Mouse (Mus musculus) layer of hippocampus, adult 11-12 months (tissue): ENCODE data around the gene Cc2d2b.

Experiments used
- DNase-seq: peaks from one replicate; pipeline ENCODE4 v3.0.0; 2022; ENCODE audit warnings: low spot score

Cc2d2b gene

DNA sequence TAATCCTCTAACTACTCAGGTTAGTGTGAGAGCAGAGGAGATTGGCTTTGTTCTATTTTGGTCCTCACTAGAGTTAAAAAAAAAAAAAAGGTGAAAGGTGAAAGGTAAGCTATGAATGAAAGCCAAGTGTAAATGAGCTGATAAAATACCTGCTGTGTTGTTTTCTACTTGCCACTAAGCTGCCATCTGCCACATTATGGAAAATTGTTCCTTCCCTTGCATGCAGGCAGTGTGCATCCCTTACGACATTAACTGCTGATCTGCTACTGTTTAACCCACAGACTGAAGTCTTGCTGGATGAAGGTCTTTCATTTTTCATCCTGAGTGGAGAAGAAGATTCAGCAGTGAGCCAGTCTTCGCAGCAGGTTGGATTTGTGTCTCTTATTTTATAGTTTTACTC is 11.5 kb downstream of the Cc2d2b start:
- DNase-seq = no peak

DNA sequence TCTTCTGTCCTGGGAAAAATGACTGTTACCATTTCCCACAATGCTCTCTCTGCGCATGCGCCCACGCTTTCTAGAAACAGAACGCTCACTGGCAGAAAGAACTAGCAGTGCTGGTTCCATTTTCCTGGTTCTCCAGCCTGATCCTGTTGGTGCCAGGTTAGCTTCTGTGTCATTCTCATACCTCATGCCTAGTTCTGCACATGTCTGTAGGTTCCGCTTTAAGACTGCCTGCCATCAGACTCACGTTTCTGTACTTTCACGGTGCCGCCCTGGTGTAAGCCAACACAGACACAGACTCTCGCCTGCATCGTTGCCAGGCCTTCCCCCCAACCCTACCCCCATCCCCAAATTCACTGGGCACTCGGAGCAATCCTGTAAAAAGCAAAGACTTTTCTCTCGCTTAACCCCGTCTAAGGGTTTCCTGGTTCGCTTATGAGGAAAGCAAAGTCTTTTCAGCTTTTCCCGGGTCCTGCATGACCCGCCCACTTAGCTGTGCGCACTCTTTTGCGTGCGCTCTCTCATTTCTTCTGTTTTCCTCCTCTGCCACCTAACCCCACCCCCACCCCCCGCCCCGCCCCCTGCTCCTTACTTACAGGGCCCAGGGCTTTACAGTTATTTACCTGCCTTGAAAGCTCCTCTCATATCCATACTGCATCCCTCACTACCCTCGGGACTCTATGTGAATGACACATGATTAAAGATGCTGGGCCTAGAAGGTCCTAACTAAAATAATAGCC is 13.6 kb downstream of the Cc2d2b start:
- DNase-seq = peak; percentile 73

DNA sequence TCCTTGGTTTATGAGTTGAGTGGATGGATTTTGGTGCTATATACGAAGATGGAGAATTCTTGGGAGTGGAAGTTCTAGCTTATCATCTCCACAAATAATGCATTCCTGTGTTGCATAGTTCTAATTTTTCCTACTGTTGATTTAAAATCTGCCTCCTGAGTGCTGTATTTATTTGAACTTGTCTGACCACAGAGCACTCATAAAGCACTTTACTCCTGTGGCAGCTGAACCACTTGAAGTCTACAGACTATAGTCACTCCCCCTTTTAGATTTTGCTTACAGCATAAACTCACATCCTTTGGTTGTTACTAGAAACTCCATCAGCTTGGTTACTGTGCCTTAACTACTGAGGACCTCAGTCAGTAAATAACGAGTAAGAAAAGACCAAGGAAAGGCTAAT is 18.6 kb downstream of the Cc2d2b start:
- no peak for DNase-seq

DNA sequence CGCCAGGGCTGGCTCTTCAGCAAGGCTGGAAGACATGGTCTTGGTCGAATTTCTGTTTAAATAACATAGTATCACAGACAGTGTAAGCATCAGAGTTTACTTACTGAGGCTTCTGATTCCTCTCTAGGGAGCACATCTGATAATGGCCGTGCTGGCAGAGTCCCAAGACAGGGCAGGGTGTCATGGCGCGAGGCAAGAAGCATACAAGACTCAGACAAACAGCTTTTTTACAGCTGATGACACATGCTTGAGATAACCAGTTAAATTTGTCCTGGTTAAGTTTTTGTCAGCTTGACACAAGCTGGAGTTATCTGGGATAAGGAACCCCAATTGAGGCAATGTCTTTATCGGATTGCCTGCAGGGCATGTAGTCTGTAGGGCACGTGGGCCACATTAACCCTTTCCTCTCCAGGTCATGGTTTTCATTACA is 20.8 kb downstream of the Cc2d2b start:
- DNase-seq = no peak

DNA sequence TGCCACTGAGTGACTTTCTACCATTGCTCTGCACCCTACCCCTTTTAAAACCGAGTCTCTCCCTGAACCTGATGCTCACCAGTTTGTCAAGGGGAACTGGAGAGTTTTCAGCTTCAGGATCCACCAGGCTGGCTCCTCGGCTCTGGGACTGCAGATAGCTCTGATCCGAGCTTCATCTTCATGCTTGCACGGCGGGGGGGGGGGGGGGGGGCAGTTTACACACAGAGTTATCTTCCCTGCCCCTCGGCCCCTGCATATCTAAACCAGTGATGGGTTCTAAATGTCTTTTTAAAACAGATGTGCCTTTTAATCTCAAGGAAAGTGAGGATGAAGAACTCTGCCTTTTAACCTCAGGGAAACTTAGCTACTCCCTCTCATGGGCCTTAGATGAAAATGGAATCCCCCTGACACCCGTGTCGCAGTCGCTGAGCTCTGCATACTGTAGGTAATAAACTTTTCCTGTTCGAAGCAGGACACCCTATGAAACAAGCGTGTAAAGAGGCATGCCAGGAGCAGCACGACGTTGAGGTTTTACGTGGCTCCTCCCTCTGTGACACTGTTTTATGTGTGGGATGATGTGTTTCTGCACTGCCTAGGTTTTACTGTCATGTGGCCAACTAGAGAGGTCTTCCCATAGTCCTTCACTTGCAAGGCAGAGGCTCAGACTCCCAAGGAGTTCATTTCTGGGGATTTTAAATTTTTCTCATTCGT is 39.6 kb downstream of the Cc2d2b start:
- no peak for DNase-seq

DNA sequence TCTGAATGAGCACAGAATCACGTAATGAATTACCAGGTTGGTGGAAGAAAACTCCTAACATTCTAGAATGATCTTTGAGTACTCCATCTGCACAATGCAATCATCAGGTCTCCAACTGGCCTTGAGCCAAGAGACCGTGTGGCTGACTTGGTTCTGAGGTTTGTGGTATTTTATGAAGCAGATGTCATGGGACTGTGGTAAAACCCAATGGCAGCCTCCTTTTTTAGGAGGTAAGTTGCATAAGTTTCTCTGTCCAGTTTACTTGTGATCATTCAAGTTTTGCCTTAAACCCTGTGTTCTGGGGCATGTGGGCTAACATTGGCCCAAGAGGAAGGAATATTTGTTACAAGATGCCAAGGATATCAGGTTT is 40.1 kb downstream of the Cc2d2b start:
- no peak for DNase-seq

DNA sequence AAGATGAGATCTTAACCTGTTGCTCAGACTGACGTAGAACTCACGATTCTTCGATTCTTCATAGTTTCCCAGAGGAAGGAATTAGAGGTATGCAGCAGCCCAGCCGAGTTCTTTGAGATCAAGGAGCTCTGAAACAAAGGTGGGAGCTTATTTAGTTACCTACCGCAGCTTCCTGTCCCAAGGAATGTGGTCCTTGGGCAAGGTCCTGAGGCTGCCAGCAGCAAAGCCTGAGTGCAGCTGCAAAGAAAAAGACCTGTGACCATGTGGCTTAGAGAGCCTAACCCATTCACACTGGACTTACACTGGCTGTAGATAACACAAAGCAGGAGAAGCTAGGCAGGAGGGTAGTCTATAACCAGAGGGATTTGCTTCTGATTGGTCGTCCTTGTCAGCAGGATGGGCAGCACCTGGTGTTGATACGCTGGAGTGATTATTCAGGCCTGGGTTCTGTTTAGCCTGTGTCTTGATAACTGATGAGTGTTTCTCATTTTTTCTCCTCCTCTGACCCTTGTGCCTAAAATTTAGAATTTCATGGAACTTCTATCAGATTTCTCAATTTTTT is 56.7 kb downstream of the Cc2d2b start:
- no peak for DNase-seq

DNA sequence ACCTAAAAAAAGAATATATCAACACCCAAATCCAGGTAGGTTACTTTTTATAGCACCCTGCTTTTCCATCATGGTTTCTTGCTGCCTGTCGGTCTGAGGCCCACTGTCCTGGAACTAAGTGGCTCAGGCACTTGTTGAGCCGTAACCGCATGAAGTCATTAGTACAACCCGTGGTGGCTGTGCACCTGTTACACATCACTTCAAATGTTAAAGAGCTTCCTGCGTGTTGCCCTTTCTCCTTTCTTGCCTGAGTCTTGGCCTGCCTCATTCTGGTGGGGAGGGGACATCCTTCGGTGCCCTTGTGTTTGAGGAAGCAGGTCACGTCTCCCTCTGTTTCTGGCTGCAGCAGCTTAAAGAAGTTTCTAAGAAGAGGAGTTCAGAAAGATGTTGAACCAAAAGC is 61.3 kb downstream of the Cc2d2b start:
- no peak for DNase-seq

DNA sequence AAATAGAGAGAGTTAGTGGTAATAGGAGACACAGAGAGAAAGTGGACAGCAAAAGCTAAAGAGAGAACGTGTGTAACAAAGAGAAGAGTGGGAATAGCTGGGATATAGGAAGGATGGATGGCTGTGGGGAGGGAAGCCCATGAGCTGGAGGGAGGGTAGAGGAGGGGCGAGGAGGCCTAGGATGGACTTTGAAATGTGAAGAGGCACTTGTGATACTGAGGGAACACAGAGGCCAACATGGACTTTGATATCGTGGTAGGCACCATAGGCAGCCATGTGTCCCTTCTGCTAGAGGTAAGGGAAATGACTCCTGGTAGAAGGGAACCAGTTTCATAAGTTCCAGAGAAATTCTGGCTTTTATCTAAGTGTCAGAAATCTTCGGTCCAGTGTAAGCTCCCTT is 63.3 kb downstream of the Cc2d2b start:
- DNase-seq = no peak

DNA sequence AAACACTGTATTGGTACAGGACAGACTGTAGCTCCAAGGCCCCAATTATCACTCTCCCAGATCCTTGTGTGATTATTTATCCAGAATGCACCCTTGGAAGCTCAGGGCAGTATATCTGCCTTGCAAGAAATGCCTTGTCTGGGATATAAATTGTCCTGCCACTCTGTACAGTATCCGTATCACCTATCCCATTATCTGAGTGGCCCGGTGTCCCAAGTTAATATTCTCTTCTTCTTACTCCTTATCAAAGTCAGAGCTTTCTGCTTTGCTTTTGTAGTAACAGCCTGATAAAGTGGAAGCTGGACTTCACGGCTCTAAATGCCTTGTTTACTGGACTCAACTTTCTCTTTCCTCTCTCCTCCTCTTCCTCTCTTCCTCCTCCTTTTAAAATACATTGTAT is 64.2 kb downstream of the Cc2d2b start:
- DNase-seq = no peak

DNA sequence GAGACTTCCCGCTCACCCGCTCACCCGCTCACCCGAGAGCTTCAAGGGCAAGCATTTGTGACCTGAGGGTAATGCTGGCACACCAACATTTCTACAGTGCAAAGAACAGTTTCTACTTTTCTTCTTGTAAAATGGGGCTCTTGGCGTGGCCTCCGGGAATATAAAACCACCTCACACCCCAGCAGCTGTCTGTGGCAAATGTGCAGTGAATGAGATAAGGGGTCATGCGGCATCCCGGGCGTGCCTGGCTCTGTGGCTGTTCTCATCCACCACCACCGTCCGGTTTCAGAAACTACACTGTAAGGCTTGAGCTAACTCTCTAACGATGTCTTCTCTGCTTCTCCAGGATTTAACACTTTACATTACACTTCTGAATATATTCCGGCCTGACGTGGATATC is 64.8 kb downstream of the Cc2d2b start:
- no peak for DNase-seq

DNA sequence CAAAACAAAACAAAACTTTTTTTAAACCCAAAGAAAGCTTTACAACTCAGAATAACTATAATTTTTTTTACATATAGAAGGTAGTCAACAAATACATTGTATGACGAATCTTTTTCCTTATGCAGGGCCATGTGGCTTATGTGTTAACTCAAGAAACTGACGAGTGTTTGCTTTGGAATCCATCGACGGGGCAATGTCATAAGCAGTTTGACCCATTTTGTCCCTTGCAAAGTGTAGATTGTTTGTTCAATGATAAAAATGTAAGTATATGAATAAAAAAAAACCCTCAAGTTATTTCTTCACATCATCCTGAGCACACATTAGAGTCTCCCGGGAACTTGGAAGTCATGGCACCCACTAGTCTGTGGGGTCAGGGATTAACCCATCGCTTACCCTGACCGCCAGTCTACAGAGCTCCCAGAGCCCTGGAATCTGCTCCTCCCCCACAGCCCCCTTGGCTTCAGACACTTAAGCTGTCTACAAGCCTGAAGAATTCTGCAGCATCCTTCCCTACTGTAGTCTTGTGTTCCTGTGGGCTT is 67.2 kb downstream of the Cc2d2b start:
- DNase-seq = no peak

DNA sequence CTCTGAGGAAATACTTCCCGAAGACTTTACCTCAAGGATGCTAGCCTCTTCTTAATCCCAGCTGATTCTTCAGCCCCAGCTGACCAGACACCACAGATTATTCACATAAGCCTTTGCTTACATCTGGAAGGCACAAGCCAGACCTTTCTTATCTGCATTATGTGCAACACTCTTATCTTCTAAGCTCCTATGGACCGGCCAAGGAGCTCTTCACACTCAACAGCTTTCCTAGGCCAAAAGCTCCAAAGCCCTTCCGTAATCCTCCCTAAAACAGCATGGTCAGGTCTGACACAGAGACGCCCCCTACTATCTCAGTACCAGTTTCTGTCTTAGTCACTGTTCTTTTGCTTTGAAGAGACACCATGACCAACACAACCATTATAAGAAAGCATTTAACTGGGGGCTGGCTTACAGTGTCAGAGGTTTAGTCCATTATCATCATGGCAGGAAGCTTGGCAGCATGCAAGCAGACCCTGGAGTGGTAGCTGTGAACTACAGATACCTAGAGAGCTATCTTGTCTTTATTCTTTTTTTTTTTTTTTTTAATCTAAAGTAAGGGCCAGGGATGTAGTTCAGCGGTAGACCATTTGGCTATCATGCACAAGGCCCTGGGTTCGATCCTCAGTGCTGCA is 69.5 kb downstream of the Cc2d2b start:
- no peak for DNase-seq

DNA sequence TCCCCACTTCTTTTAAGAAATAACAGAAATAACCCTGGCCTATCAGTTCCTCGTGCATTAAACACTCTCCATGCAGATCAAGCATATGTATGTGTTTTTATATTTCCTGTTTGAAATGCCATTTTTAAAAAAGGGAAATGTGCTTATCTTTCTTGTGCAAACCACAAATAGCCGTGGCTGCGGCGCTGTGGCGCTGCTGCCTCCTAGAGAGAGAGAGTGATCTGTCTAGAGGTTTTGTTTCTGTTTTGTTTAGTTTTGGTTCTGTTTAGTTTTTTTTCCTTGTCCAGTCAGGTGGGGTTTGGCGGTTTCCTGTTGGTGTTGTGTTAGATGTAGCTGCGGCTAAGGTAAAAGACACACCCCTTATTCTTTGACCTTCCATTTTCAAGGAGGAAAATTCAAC is 70.2 kb downstream of the Cc2d2b start:
- DNase-seq = no peak

DNA sequence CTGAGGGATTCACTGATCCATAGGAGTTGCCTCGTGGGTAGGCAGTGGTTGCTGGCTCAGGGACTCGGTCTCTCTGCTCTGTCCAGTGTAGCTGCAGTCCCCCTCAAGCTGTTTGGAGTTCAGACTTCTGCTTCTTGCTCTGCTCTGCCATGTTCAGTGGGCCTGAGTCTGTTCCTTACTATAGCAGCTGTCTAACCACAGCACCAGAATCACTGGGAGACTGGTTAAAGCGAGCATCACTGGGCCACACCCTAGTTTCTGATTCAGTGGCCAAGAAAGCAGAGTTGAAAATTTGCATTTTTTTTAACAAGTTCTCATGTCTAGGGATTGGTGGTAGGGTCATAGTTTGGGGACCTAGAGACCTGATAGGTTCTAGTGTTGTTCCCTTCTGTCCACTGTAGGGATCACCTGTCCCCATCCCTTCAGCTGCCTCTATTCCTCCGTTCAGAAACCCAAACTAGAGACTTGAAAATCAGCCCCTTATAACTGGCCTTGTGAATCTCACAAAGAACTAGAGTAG is 72.8 kb downstream of the Cc2d2b start:
- no peak for DNase-seq

DNA sequence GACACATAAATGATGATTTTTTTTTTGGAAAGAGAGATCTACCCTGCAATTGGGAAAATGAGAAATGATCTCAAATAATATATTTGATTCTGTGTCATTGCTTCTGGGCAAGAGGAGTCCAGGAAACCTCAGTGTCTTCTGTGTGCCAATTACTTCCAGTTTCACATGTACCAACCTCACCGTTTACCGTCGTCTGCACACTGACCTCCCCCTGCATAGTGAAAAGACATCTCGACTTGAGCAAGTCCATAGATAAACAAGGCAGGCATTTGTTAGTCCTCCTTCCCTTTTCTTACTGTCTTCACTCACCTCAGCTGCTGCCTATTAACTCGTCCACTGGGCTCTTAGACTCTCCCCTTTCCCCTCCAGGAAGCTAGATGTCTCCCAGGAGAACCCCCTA is 77.1 kb downstream of the Cc2d2b start:
- no peak for DNase-seq

DNA sequence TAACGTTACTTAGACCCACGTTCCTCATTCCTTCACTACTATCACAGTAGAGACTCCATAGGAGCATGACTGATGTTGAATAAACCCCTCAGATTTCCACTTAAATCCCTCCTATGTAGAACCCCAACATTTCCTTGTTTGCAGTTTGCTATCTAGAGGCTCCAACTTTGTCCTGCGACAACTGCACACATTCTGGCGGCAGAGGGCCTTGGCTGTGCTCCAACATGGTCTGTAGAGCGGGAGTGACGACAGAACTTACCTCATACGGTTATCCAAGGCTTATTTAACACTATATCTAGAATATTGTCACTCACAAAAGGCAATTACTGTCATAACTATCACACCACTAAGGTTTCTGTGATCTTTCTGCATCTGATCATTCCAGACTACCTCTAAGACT is 78.2 kb downstream of the Cc2d2b start:
- DNase-seq = no peak

DNA sequence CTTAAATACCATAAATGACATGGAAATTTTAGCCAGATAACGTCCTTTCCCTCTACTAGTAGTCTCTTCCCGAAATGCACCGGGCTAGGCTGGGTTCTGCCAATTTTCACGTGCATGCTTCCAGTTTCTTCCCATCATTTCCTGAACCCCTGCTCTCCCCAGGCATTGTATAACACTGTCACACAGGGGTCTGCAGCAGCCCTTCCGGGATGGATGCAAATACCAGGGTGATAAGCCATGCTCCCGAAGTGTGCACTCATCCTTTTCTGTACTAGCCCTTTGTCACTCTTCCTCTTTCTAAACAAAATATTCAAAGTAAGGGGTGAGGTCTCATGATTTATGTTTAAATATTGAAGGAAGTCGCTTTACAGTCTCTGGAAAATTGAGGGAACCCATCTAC is 81.6 kb downstream of the Cc2d2b start:
- no peak for DNase-seq

DNA sequence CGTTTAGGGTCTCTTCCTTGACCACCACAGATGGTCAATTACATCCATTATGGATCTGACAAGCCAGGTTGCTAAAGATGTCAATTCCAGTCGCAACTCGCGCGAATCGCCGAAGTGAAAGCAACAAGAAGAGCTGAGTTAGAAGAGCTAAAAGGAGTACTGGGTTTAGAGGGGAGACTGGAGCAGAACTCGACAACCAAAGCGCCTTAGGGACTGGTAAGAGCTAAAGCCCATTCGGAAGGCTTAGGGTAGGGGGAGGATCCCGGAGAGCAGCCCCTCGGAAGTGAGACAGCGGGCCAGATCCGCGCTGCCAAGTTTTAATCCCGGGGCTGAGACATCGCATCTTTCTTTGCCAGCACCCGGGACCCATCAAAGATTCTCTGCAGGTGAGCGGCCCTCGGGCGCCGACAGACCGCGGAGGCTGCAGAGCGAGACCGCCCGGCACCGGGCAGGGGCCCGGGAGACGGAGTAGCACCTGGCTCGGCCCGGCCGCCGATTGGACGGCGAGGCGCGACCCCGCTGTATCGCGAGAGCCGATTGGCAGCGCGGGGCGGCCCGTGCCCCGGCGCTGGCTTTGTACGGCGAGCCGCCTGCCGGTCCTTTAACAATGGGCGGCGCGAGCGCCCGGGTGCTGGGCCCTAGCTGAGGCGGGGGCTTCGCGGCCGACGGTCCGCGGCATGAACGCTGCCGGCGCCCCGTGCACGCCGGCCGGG is 82.3 kb downstream of the Cc2d2b start, which contains the start of gene Ccnj:
Gene Ccnj, plus strand, starts transcription at position 577 of the 713 bp plus-strand sequence.
- peak; percentile 92 for DNase-seq

DNA sequence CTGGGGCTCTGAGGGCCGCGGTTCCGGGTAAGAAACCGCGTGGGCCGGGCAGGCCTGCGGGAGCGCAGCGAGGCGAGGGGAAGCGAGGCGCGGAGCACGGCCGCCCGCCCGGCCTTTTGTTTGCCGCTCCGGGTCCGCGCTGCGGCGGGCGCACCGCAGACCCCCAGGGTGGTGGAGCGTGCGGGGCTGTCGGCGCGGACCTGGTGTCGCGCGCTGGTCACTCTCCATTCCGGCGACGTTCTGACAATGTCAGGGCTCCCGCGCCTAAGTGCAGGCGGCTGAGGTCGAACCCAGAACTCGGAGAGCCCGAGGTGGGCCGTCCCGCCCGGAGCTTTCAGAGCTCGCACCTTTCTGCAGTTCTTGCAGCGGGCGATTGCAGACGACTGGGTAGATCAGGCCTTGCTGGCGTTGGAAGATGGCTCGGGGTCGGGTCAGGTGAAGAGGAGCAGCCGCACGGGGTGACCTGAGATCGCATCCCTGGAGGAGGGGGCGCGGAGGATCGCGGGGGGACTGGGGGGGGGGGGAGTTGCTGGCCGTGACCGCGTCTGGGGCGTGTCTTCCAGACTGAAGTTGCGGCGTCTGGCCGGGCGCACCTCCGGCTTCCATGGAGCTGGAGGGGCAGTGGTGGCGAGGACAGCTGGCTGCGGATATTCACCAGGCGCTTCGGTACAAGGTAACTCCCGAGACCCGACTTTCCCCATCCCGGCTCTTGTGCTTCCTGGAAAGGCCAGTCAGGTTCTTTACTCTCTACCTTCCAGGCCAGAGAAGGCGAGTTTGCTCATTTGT is 83.1 kb downstream of the Cc2d2b start:
- peak; percentile 23 for DNase-seq

DNA sequence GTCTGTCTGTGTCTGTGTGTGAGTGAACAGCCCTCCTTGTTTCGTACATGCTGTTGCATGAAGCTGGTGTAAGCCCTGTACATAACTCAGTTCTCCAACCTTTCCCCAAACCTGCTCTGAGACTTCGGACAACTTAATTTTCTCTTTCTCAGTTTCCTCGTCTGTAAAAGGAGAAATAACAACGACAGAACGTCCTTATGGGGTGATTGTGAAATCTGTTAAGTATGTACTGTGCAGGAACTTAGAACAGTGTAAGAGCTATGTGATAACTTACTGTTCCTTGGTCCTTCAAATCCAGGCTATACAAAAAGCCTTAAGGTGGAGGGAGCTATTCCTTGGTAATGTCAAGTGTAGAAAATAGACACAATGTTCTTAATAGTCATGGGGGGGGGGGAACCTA is 83.8 kb downstream of the Cc2d2b start:
- DNase-seq = no peak
